Mouse (Mus musculus): Measurements from ENCODE around the gene Ryk. TPM values are rescaled to one million over a fixed set of nuclear protein-coding genes. Genes with fewer than 3 reads are reported as not detected.
"Not testable (repeated sequence)": the region's sequence is repeated elsewhere in the genome, so short reads cannot be mapped to it uniquely, and the experiment has no call there.

The Ryk gene
- total RNA-seq, 2 experiments from 2014 or later, result 38.9 to 45.1 TPM

DNA sequence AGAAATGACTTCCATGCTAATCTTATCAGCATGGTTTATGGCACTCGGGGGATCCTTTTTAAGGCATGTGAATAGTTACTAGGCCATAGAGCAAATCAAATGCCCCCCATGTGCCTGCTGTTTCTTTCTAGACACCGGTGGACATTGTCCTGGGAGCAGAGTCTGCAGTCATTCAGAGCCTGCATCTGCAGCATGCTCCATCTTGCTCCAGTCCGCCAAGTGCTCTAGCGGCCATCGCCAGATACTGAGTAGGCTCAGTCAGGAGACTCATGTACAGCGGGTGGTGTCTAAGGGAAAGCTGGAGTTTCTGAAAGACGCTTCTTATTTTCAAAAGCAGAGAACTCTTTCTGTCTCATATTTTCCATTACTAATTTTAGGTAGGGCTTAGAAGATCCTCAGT, 67.6 kb downstream of the Ryk start:
- no peak for DNase-seq

DNA sequence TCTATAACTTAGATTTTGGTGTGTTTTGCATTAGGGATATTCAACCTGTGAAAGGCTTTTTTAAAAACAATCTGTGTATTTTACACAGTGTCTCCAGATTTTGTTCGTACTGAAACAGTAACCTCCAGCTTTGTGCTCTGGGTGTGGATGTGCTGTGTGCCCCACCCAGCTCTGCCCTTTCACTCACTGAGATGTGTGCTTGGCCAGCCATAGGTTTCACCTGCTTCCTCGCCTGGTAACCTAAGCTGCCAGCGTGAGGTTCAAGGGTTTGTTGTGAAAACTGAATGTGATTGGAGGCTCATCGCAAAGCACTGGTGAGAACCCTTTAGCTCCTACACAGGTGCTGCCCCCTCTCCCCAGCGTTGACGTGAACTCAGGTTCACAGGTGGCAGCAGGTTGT, 70.2 kb downstream of the Ryk start:
- no peak for DNase-seq

DNA sequence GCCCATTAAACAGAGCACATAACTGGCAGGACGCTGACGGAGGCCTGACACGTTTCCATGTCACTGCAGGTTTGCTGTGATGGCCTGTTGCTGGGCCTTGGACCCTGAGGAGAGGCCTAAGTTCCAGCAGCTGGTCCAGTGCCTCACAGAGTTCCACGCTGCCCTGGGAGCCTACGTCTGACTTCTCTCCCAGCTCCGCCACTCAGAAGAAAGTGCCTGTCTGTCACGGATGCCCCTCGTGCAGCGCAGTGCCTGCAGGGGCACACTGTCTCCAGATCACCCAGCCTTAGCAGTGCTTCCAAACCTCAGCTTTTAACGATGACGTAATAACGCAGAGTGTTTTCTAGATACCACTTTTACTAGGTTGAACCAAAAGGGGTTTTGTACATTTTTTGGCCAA, 72.1 kb downstream of the Ryk start:
- no peak for DNase-seq

- no peak for DNase-seq
Measured at GRCm38 (mm10) chr9:102907521-102908246, 73.0 kb downstream of the Ryk start.

DNA sequence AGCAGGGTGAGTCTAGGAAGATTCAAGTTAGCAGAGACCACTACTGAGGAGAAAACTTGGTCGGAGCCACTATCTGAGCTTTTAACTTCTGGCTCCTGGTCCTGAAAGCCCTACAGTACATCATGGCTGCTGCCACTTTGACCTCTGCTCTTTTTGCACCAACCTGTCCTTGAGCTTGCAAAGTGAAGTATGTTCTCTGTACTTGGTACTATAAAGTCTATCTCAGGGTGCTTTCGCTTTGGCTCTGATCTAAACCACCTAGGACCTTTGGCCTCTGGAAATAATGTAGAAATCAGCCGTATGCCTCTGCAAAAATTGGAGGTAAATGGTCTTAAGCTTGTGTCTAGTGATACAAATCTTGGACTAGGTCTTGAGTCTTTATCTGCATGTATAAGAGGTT, 76.8 kb downstream of the Ryk start:
- no peak for DNase-seq

DNA sequence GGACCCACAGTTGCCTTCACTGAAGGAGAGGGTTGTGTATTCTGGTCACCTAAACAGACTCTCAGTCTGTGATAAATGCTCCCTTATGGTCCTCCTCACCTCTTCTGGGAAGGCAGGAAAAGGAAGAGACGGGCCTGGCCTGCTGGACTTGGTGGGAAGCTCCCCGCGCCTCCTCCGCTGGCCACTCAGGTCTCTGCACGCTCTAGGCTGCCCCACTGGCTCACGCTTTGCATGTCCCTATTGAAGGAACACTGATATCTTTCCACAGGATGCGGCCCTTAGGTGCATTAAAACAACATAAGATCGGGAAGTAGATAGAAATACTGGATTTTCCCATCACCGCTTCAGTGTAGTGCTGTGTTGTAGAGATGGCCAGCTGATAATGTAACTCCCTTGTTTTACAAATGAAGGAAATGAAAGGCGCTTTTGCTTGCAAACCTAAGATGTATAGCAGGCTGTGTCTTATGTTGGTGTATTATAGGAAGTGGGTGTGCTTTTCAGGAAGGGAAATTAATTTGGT, 77.9 kb downstream of the Ryk start:
- no peak for DNase-seq

DNA sequence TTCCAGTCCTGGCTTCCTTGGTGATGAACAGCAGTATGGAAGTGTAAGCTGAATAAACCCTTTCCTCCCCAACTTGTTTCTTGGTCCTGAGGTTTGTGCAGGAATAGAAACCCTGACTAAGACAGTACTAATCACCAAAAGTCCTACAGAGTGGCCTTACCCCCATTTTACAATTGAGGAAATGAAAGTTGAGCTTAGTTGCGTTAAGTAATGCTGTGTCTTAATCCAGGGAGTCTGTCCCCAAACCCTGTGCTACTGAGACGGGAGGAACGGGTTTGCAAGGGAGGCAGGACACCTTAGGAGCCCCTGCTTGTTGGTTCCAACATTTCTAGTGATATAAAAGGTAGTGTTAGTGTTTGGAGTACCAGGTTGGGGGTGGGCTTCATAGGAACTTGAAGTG, 78.9 kb downstream of the Ryk start:
- DNase-seq, result not testable (repeated sequence)

GRCm38 (mm10) chr9:102914583-102914982, 79.9 kb downstream of the Ryk start:
- DNase-seq, result no peak

DNA sequence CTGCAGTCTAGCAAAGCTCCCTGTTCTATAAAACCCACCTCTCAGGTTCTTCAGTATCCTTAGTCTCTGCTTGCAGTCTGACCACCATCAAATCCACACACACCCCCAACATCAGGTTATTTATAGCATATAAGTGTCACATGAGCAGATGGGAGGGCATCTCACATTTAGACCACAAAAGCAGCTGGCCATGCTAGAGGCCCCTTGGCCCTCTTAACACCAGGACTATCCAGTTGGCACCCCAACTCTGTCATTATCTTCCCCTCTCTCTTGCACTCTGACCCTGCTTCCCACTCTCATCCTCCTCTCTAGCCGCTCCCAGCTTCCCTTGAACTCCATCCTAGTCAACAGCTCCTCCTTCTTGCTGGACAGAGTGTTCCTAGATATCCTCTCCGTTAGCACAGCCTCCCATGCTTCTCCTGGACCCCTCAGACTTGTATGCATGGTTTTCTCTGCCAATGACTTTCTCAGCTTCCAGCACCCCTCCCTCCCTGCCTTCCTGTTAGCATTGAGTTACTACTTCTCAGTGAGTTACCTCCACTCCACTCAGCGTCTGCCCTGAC, 80.7 kb downstream of the Ryk start:
- no peak for DNase-seq

DNA sequence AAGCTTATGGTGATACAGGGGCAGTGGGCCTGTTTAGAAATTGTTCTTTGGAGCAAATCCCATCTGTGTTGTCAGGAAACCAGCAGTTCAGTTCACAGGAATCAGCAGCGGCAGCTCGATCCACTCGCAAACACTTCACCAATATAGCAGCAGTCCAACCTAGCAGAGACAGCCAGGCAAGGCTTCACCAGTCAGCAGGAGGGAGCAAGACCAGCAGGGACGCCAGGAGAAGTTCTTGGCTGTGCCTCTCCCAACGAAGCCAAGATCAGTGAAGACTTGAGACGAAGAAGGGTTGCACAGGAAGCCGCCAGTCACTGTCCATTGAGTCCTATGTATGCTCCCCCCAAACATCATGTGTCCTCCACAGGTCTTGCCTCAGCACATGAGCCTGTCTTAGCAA, 81.4 kb downstream of the Ryk start:
- DNase-seq, result no peak

- DNase-seq, result no peak
Measured at GRCm38 (mm10) chr9:102917532-102918129, 82.9 kb downstream of the Ryk start.

DNA sequence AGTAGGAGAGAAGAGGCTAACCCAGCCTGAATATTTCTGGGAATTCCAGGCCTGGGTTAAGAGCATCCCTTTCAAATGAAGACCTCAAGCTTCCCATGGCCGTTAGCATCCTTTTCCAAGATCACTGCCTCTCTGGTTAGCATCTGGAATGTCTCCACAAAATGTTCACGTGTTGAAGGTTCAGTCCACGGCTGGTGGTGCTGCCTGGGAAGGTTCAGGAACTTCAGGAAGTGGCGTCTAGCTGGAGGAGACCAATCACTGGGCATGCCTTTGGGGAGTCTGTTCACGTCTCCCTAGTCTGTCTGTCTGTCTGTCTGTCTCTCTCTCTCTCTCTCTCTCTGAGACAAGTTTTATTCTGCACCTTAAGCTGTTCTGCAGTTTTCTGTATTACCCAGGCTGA, 84.8 kb downstream of the Ryk start:
- no peak for DNase-seq

- DNase-seq, result peak; percentile 9
Measured at GRCm38 (mm10) chr9:102921791-102922190, 87.1 kb downstream of the Ryk start.

DNA sequence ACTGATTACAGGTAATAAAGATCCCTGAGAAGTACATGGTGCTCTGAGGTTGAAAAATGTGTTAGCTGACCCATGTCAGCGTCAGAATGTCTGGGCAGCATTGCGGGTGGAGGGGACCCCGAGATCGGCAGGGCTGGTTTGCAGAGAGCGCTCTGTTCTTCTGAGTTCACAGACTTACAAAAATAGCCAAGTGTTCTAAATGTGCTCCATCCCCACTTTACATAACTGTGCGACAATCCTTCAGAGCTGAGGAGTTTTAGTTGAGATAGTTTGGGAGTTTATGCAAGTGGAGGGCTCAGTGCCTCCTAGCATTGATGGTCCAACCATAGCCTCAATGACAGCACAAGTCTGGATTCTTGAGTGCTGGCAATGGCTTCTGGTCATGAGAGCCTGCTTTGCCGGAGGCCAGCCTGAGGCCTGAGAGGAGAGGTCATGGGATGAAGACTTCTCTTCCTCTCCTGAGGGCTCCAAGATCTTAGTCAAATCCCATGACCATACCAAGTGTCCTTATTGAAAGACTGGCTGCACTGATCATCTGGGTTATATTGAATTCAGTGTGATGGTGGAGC, 88.2 kb downstream of the Ryk start:
- no peak for DNase-seq

DNA sequence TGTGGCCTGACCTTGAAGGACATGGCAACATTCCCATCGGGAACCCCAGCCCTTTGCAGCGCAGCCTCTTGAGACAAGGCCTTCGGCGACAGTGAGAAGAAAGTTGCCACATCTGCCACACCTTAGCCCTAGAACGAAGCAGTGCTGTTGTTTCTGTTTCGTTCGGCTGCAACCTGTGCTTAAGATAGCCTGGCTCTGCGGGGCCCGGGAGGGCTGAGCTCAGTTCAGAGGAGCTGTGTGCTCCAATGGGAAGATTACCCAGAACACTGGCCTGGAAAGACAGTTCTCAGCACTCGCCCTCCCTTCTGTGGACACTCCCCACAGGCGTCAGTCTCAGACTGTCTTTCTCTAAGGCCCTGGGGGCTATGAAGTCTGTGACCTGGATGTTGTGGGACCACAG, 89.1 kb downstream of the Ryk start:
- no peak for DNase-seq

GRCm38 (mm10) chr9:102924627-102925316, 90.1 kb downstream of the Ryk start:
- no peak for DNase-seq

DNA sequence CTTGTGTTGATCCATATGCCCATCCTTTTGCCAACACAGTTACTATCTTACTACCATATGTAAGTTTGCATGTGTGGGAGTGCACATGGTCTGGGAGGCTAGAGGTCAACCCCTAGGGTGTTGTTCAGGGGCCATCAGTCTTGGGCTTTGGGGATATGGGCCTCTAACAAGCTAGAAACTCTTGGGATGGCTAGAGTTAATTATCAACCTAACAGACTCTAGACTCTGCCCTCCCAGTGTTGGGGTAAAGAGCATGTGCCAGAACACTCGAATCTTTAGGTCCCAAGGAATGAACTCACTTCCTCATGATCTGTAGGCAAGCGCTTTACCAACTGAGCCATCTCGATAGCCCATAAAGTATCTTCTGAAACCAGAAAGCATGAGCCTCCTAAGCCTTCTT, 91.4 kb downstream of the Ryk start:
- DNase-seq, result no peak

- DNase-seq, result no peak
Measured at GRCm38 (mm10) chr9:102929776-102930175, 95.1 kb downstream of the Ryk start.

DNA sequence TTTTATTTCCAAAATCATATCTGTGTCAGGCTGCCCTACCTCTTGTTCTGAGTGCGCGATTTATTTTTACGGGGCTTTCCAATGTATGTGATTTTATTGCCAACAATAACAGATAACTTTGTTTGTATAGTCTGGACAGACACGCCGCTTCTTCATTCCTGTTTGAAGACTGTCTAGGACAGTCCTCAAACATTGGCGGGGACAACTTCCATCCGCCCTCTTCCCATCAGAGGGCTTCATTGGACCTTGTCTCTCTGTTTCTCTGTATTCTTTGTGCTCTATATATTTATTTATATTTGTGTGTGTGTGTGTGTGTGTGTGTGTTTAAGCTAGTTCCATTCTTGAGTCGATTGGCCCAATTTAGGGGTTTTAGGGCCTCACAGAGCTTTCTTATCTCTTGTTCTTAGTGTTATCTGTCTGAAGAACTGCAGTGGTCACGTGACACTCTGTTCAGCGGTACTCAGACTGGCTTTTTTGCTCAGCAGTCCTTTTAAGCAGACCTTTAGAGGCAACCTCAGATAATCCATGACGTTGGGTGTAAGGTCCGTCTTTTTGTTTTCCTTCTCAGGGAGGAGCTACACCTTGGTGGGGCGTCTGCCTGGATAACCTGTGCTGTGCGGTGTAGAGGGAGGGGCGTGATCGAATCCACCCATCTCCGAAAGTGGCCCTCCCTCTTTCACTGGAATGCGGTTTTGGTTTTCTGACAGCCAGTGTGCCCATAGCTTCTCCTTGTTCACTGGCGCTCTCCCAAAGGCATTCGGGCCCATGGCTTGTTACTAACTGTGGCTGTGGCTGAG, 99.4 kb downstream of the Ryk start:
- DNase-seq, result no peak

DNA sequence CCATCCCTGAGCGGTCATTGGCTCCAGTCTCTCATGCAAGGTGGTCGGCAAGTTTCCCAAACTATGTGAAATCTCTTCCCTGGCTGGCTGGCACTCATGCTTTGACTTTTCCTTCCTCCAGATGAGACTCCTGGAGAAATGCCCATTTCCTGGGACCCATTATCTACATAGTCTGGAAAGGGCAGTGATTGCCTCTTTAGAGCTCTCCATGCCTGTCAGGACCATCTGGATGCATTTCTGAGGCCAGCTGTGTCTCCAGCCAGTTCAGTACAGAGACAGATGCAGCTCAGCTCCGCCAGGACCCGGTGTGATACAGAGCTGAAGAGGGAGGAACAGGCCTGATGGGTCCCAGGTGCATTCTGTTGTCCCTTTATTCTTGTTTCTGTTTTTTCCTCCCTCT, 107.5 kb downstream of the Ryk start:
- peak; percentile 20 for DNase-seq

GRCm38 (mm10) chr9:102944891-102945290, 110.2 kb downstream of the Ryk start:
- no peak for DNase-seq

DNA sequence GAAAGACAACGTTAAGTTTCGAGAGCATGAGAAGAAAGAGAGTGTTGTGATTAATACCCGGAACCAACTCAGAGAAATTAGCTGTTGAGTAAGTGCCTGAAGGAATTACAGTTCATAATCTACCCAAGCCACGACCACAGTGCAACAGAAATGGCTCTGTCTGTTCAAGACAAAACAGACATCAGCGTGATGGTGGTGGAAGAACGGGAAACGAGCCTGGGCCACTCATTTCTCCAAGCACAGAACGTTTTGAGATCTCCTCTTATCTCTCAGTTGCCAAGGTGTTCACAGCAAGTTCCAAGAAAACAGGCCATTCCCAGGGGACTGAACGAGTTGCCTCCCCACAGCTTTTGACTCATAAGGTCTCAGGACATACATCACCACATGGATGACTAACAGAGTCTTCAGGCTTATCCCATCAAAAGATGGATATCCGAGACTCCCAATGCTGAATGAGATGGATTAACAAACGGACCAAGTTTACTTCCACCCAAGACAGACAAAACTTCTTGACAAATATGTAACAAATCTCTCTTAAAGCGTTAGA, 111.8 kb downstream of the Ryk start:
- DNase-seq, result no peak

Data from gastrocnemius, postnatal 25 days (tissue).